Mouse (Mus musculus) erythroid progenitor cell, adult 5-6 weeks (primary cell): Measurements from ENCODE around the gene Pik3c2b. TPM values are rescaled to one million over a fixed set of nuclear protein-coding genes. Genes with fewer than 3 reads are reported as not detected.

Experiments
- ATAC-seq: replicated peaks from 2 replicates; pipeline ENCODE4 v1.8.0; 2016; ENCODE audit warnings: moderate number of reproducible peaks, mild to moderate bottlenecking, moderate TSS enrichment, inconsistent platforms; ENCODE audit not compliant: poor library complexity, low FRiP score, severe bottlenecking
- total RNA-seq, 2 experiments: library from RNA; stranded (forward) in 1 of 2; stranded (reverse) in 1 of 2; fragments of 150-400 nt in 1 of 2; fragments of 186-747, 209-891 nt in 1 of 2; gene quantifications; 2 replicates each; pipeline versions ENCODE4 v1.2.3 to v1.2.4; 2015 to 2017; ENCODE audit warnings: low replicate concordance in 2 of 2

Gene Pik3c2b
- total RNA-seq, 2 experiments from 2014 or later: 0.23 to 2.9 TPM

DNA sequence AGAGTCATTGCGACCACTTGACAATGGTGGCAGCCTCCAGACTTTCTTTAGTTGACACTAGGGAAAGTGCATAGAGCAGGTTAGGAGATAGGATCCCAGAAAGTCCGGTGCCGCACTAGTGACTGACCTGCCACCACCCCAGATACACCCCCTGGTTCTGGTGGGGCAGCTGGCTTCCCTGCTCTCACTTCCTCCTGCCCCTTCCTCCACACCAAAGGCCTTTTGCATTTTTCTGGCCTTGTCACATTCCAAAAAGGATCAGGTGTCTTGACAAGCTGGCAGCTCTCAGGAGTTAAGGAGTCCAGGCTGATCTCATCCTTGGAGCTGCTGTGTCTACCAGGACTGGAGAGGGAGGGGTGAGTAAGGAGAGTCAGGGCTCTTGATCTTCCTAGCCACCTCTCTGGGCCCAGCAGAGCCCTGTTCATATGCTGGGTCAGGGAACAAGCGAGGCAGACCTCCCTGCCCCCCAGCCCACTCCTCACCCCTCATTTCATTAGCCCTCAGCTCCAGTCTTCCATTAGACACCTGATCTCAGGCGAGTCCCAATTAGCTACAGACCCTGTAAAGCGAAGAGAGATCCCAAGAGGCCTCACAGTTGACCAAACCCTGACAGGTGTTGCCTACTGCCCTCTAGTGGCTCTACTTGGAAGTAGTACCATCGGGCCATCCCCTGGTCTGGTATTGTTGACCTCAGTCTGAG is 41.9 kb downstream of the Pik3c2b start:
- ATAC-seq: peak; percentile 52; the same call in 1 of the 2 replicates

DNA sequence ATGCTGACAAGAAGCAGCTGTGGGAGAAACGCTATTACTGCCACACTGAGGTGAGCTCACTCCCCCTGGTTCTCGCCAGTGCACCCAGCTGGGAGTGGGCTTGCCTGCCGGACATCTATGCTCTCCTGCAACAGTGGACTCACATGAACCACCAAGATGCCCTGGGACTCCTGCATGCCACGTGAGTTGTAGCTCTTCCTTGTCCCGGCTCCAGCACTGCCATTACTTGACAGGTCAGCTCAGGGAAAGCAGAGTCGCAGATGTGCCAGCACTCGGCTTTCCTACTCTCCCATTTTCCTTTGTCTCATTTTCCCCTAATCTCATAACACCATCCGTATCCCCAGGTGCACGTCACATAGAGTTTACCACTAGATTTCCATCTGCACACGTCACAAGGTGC is 42.7 kb downstream of the Pik3c2b start:
- no peak for ATAC-seq

DNA sequence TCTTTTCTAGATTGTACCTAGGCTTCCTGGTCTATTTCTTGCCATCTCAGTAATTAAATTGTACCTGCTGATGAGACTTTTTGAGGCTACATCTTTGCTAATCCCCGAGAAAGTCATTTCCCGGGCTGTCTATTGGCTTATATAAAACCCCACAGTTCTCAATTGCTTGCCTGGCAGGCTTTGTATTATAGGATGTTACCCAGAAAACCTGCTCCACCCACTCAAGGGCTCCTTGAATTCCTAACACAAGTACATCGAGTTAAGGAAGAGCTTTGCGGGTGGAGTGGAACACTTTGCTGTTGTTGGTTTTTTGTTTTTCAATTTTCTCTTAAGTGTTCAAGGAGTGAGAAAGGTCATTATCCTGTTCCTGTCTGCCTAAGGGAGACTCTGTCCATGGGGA is 43.9 kb downstream of the Pik3c2b start:
- ATAC-seq: no peak

DNA sequence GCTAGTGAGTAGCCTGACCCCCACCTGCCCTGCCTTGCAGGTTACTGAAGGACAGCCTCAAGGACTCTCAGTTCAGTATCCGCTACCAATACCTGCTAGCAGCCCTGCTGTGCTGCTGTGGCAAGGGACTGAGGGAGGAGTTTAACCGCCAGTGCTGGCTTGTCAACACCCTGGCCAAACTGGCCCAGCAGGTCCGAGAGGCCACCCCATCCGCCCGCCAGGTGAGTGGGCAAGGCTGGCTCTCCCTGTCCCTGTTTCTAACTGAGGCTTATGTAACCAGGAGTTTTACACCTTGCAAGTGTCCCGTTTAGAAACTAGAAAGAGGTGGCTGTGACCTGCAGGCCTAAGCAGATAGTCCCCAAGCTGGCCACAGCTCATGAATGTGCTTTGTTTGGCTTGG is 45.2 kb downstream of the Pik3c2b start:
- no peak for ATAC-seq

DNA sequence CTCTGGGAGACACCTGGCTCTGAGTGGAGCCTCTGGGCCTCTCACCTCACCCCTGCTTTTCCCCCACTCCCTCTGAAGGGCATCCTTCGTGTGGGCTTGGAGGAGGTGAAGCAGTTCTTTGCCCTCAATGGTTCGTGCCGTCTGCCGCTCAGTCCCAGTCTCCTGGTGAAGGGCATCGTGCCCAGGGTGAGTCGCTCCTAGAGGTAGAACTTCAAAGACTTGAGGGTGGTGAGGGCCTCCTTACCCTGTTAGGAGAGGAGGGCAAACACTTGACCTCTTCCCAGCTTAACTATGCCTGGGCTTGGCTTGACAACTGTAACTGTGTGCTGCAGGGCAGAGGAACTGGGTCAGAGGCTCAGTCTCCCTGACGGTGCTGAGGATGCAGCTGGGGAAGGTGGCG is 46.0 kb downstream of the Pik3c2b start:
- no peak for ATAC-seq

DNA sequence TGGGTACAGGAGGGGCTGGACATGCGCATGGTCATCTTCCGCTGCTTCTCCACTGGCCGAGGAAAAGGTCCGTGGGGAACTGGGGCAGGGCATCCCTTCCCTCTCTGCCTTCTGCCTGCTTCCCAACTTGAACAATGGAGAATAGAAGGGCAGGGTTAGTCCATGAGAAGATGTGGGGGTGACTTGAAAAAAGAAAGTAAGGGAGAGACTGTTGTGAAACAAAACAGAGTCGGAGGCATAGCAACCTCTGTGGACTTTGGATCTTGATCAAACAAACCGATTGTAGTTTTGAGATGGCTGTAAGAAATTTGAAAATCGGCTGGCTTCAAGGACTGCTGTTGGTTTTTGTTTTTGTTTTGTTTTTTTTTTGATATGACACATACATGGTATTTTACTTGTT is 48.3 kb downstream of the Pik3c2b start:
- no peak for ATAC-seq

DNA sequence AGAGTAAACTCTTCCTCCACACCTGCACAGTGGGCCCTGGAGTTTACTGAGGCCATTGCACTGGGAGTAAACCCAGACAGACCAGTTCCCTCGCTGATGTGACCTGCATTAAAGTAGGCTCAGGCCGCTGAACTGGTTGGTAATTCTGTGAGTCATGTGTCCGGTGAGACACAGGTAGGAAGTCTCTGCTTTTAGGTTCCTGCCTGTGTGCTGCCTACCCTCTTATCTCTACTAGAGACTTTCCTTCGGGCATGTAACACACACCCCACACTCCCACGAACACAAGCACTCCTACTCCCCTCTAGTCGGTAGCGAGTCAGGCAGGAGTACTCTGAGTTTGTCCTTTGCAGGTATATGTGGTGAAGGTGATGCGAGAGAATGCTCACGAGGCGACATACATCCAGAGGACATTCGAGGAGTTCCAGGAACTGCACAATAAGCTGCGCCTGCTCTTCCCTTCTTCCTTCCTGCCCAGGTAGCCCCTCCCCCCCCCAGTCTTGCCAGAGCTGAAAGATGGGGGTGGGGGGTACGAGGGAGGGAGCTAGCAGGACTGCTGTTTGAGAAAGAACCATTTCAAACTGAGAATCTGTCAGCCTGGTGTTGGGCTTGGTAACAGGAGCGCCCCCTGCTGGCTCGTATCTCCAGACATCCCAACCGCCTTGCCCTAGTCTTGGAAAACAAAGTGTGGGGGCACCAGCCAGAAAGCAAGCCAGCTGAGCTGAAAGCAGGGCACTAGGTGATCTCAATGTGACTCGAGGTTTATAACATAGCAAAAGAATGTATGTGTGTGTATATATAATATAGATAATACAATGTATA is 55.7 kb downstream of the Pik3c2b start:
- peak; percentile 74 for ATAC-seq

DNA sequence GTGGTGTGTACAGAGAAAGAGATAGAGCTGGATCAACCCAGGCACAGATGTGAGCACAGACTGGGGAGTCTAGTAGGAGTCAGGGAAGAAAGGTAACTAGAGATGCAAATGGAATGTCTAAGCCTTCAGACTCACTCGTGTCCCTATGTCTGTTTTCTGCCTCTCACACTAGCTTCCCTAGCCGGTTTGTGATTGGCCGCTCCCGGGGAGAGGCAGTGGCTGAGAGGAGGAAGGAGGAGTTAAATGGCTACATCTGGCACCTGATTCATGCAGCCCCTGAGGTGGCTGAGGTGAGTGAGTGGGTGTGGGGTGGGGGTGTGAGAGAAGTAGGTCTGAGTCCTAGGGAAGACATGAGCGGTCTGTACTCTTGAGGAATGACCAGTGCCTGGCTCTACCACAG is 56.6 kb downstream of the Pik3c2b start:
- no peak for ATAC-seq

GRCm38 (mm10) chr1:133103315-133103714 is 57.8 kb downstream of the Pik3c2b start:
- no peak for ATAC-seq

- ATAC-seq: no peak
These were observed 58.4 kb downstream of the Pik3c2b start for GRCm38 (mm10) chr1:133103871-133104270.

DNA sequence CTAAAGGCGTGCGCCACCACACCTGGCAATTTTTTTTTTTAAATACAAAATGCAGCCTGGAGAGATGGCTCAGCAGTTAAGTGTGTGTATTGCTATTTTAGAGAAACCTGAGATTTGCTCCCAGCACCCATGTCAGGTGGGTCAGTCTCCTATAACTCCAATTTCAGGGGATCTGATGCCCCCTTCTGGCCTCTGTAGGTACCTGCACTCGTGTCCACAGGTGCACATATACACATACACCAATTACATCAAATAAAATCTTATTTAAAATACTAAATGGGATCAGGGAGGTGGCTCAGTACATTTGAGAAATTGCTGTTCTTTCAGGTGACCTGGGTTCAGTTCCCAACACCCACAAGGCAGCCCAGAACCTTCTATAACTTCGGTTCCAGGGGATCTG is 70.6 kb downstream of the Pik3c2b start:
- no peak for ATAC-seq

DNA sequence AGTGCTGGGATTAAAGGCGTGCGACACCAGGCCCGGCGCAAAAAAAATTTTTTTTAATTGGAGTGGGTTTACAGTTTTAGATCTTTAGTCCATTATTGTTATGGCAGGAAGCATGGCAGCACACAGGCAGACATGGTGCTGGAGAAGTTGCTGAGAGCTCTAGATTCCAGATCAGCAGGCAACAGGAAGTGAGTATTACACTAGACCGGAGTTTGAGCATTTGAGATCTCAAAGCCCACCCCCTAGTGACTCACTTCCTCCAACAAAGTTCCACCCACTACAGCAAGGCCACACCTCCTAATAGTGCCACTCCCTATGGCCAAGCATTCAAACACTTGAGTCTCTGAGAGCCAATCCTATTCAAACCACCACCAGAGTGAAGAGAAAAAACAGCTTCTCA is 72.7 kb downstream of the Pik3c2b start:
- peak; percentile 80 for ATAC-seq

DNA sequence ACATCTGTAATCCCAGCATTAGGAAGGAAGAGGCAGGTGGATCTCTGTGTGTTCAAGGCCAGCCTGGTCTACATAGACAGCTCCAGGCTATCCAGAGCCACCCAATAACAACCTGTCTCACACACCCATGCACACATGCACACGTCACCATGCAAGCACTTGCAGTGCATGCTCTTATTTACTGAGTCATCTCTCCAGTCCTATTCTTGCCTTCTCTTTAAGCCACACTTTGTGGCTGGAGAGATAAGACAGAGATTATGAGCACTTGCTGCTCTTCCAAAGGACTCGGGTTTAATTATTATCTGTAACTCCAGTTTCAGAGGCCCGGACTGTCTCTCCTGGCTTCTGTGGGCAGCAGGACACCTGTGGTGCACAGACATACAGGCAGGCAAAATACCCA is 73.4 kb downstream of the Pik3c2b start:
- peak; percentile 85 for ATAC-seq

DNA sequence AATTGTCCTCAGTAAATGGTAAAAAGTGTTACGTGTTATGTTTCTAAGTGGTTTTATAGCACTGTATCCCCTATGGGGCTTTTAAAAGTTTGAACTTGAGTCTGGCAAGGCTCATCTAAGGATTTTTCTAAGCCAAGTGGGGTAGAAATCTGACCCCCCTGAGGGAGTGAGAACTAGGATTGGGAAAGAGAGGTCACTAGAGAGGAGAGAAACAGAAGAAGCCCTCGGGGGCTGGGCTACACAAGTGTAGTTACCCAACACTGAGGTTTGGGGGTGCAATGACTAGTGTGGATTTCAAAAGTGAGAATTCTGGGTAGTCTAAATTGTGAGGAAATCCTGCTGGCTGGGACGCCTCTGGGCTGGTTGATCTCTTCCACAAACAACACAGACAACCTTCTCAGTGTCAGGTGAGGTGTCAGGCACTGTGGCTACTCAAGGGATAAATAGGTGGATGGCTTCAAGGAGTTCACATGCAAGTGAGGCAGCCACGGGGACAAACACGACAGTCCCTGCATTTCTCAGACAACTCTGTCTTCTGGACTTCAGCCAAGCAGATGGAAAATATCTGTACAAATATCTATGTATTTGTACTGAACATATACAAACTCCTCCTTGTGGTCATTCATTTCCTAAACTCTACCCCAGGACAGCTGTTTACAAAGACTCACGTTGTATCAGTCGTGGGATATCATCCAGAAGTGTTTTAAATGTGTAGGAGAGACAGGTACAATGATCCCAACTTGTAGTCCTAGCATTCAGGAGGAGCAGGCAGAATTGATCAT is 74.7 kb downstream of the Pik3c2b start:
- no peak for ATAC-seq

- ATAC-seq: no peak
These were observed 75.8 kb downstream of the Pik3c2b start for GRCm38 (mm10) chr1:133121246-133121645.

DNA sequence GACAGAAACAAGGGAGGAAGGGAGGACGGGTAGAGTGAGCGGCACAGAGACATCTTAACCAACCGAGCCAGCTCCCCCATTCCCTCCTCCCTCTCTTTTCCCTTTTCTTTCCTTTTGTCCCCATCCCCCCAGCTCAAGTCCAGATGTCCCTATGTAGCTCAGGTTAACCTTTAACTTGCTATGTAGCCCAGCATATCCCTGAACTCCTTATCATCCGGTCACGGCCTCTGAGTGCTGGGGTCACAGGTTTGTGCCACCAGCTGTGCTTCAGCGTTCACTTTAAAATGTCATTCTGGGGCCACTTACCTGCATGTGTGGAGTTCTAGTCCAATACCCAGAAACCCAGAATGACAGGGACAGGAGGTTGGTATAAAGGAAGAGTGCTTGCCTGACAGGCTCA is 78.7 kb downstream of the Pik3c2b start:
- ATAC-seq: no peak

- no peak for ATAC-seq
These were observed 80.3 kb downstream of the Pik3c2b start for GRCm38 (mm10) chr1:133125640-133126364.

- ATAC-seq: no peak
These were observed 80.9 kb downstream of the Pik3c2b start for GRCm38 (mm10) chr1:133126365-133126740.

DNA sequence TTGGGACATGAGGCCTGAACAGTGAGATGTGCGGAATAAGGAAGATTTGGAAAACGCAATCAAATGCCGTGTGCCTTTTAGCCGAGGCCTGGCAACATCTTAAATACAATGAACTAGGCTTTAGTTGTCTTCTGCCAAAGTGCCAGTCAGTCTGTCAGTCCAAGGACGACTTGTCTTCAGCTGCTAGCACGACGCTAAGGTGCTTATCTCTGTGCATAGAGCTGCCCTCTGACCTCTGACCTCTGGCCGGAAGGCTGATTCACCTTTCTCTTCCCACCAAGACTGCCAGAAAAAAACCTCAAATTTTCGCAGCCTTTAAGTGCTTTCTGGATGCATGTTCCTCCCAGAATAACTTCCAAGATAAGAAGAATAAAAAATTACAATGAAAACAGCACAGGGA is 81.9 kb downstream of the Pik3c2b start:
- ATAC-seq: no peak
